Mouse (Mus musculus) cerebellum, adult 2 months (tissue): ENCODE measurements around the gene Smyd2. TPM values are rescaled to one million over a fixed set of nuclear protein-coding genes. Genes with fewer than 3 reads are reported as not detected.

ENCODE experiments used
- DNase-seq, 2 experiments: peaks; one replicate each; pipeline ENCODE4 v3.0.0; 2021
- H3K27ac ChIP-seq: fragments of 200-500 bp; 2 replicates; pipeline ENCODE4 v1.5.1; 2012; ENCODE audit warnings: low read length, control low read depth, inconsistent platforms; ENCODE audit not compliant: insufficient read depth
- H3K27me3 ChIP-seq: fragments of 200-500 bp; 2 replicates; pipeline ENCODE4 v1.6.1; 2012; ENCODE audit warnings: inconsistent platforms, mild to moderate bottlenecking, low read length, moderate library complexity; ENCODE audit not compliant: control insufficient read depth, insufficient read depth
- H3K4me1 ChIP-seq: fragments of 200-500 bp; 2 replicates; pipeline ENCODE4 v1.6.1; 2011; ENCODE audit warnings: low read length; ENCODE audit not compliant: control insufficient read depth, insufficient read depth
- H3K4me3 ChIP-seq: fragments of 200-500 bp; replicated peaks from 2 replicates; pipeline ENCODE3; 2011; ENCODE audit warnings: mild to moderate bottlenecking, low read depth, low read length, control low read depth; ENCODE audit not compliant: insufficient read depth
- CTCF ChIP-seq: fragments of 200-500 bp; IDR thresholded peaks from 2 replicates; pipeline ENCODE4 v1.5.1; 2011; ENCODE audit warnings: low read depth, mild to moderate bottlenecking, control low read depth, low read length, moderate library complexity, borderline replicate concordance; ENCODE audit not compliant: insufficient read depth
- POLR2A ChIP-seq: fragments of 200-500 bp; IDR thresholded peaks from 2 replicates; pipeline ENCODE4 v1.6.1; 2011; ENCODE audit warnings: low read length, control low read depth, borderline replicate concordance; ENCODE audit not compliant: insufficient read depth
- WGBS: fragments of 180-500 bp; shearing (Covaris S2); methylation state at CpG from one replicate; pipeline ENCODE4 v1.1.7; 2018; 5-methylcytosine and 5-hydroxymethylcytosine counted together
- polyA plus RNA-seq: library from polyadenylated mRNA; depleted of rRNA; stranded (reverse); fragments of >200 nt; gene quantifications from 2 replicates; pipeline ENCODE4 v1.2.3, GENCODE M21; 2012

Gene Smyd2
- polyA plus RNA-seq, 1 experiment, result 131 TPM

- no peak for DNase-seq
- H3K4me3 ChIP-seq, result no peak overlapping the region
- H3K27ac ChIP-seq, result no peak overlapping the region
- no peaks in the 10 kb centered on the region for H3K27me3 ChIP-seq
- peaks cover 9% of the 10 kb centered on the region for H3K4me1 ChIP-seq
- 91% methylated on average over 21 of the region's 21 CpGs for WGBS
- no peak for TF ChIP-seq CTCF
- no peak for TF ChIP-seq POLR2A
Measured at GRCm38 (mm10) chr1:189913093-189913760, 8.9 kb downstream of the Smyd2 start.

- WGBS, result 51% methylated on average over 13 of the region's 13 CpGs
Measured at GRCm38 (mm10) chr1:189910685-189911345, 11.3 kb downstream of the Smyd2 start.

GRCm38 (mm10) chr1:189903169-189903568, 19.0 kb downstream of the Smyd2 start:
- H3K4me3 ChIP-seq, result no peak overlapping the region
- TF ChIP-seq CTCF (no peak), POLR2A (no peak)
- 91% methylated on average over 11 of the region's 11 CpGs for WGBS

More at GRCm38 (mm10) chr1:189910685-189911345, 11.3 kb downstream of the Smyd2 start:
- Histone ChIP-seq H3K4me3 (no peak overlapping the region), H3K27me3 (no peaks in the 10 kb centered on the region), H3K4me1 (peaks cover 9% of the 10 kb centered on the region), H3K27ac (no peak overlapping the region)
- no peak for DNase-seq
- TF ChIP-seq POLR2A (no peak), CTCF (no peak)

GRCm38 (mm10) chr1:189902413-189902812, 19.8 kb downstream of the Smyd2 start:
- no peaks in the 10 kb centered on the region for H3K27me3 ChIP-seq
- TF ChIP-seq CTCF (no peak), POLR2A (no peak)
- H3K27ac ChIP-seq, result no peak overlapping the region
- no peak overlapping the region for H3K4me3 ChIP-seq
- 44% methylated on average over 9 of the region's 9 CpGs for WGBS
- H3K4me1 ChIP-seq, result no peaks in the 10 kb centered on the region
- peak; percentile 48 to 50 for DNase-seq

More at GRCm38 (mm10) chr1:189903169-189903568, 19.0 kb downstream of the Smyd2 start:
- Histone ChIP-seq H3K27me3 (no peaks in the 10 kb centered on the region), H3K27ac (no peak overlapping the region), H3K4me1 (no peaks in the 10 kb centered on the region)
- no peak for DNase-seq

- Histone ChIP-seq H3K27ac (no peak overlapping the region), H3K27me3 (no peaks in the 10 kb centered on the region), H3K4me3 (no peak overlapping the region), H3K4me1 (no peaks in the 10 kb centered on the region)
- TF ChIP-seq POLR2A (no peak), CTCF (no peak)
- no peak for DNase-seq
- 82% methylated on average over 6 of the region's 6 CpGs for WGBS
Measured at GRCm38 (mm10) chr1:189899526-189899925, 22.6 kb downstream of the Smyd2 start.

- H3K4me3 ChIP-seq, result no peak overlapping the region
- DNase-seq, result no peak
- peaks cover 4% of the 10 kb centered on the region; the same call in 1 of the 2 replicates for H3K4me1 ChIP-seq
- H3K27ac ChIP-seq, result no peak overlapping the region
- TF ChIP-seq POLR2A (no peak), CTCF (no peak)
- 90% methylated on average over 13 of the region's 13 CpGs for WGBS
- no peaks in the 10 kb centered on the region for H3K27me3 ChIP-seq
Measured at GRCm38 (mm10) chr1:189898708-189899107, 23.5 kb downstream of the Smyd2 start.

- no peak overlapping the region for H3K27ac ChIP-seq
- H3K4me1 ChIP-seq, result peaks cover 4% of the 10 kb centered on the region; the same call in 1 of the 2 replicates
- no peak overlapping the region for H3K4me3 ChIP-seq
- DNase-seq, result no peak
- WGBS, result 84% methylated on average over 9 of the region's 9 CpGs
- TF ChIP-seq POLR2A (no peak), CTCF (no peak)
- no peaks in the 10 kb centered on the region for H3K27me3 ChIP-seq
Measured at GRCm38 (mm10) chr1:189897861-189898260, 24.3 kb downstream of the Smyd2 start.

- H3K27ac ChIP-seq, result no peak overlapping the region
- H3K4me1 ChIP-seq, result peaks cover 4% of the 10 kb centered on the region; the same call in 1 of the 2 replicates
- no peaks in the 10 kb centered on the region for H3K27me3 ChIP-seq
- DNase-seq, result no peak
- TF ChIP-seq CTCF, result no peak
- no peak for TF ChIP-seq POLR2A
- 53% methylated on average over 9 of the region's 9 CpGs for WGBS
- H3K4me3 ChIP-seq, result no peak overlapping the region
Measured at GRCm38 (mm10) chr1:189894191-189894590, 28.0 kb downstream of the Smyd2 start.
